Mouse (Mus musculus): ENCODE results near the gene Prpf4b. TPM values are rescaled to one million over a fixed set of nuclear protein-coding genes. Genes with fewer than 3 reads are reported as not detected.
A peak's percentile ranks its signal among the peaks of the same experiment; 100 is the strongest.
"Not testable (repeated sequence)": the region's sequence is repeated elsewhere in the genome, so short reads cannot be mapped to it uniquely, and the experiment has no call there.

Gene Prpf4b
- total and polyA plus RNA-seq, 2 experiments from 2014 or later = 37.5 to 65.2 TPM

GRCm38 (mm10) chr13:34914614-34915013, 39.5 kb downstream of the Prpf4b start:
- DNase-seq (ENCODE audit: low spot score) (no peak), ATAC-seq (ENCODE audit: low FRiP score) (no peak)
- Histone ChIP-seq H3K4me3 (ENCODE audit: low read depth, low read length) (no peak overlapping the region), H3K4me1 (ENCODE audit: insufficient read depth, low read length) (no peaks in the 10 kb centered on the region), H3K36me3 (ENCODE audit: insufficient read depth, low read length) (no peaks in the 10 kb centered on the region), H3K27ac (ENCODE audit: low read depth, low read length) (no peak overlapping the region), H3K4me2 (ENCODE audit: low read depth, low read length, poor library complexity, severe bottlenecking) (no peak overlapping the region), H3K9ac (replicated peaks; ENCODE audit: low read length, poor library complexity, severe bottlenecking) (no peak overlapping the region), H3K27me3 (ENCODE audit: insufficient read depth, low read length) (no peaks in the 10 kb centered on the region), H3K9me3 (ENCODE audit: low read length) (no peaks in the 10 kb centered on the region)
- TF ChIP-seq CTCF (IDR thresholded peaks at IDR 0.05) = no peak
- 84% methylated on average over 9 of the region's 9 CpGs for WGBS

GRCm38 (mm10) chr13:34916520-34917167, 41.5 kb downstream of the Prpf4b start:
- Histone ChIP-seq H3K4me1 (ENCODE audit: insufficient read depth, low read length) (no peaks in the 10 kb centered on the region), H3K4me3 (ENCODE audit: low read depth, low read length) (peak overlapping the region; percentile 23; the same call in 1 of the 2 replicates), H3K9ac (replicated peaks; ENCODE audit: low read length, poor library complexity, severe bottlenecking) (no peak overlapping the region), H3K27ac (ENCODE audit: low read depth, low read length) (no peak overlapping the region), H3K36me3 (ENCODE audit: insufficient read depth, low read length) (no peaks in the 10 kb centered on the region), H3K27me3 (ENCODE audit: insufficient read depth, low read length) (no peaks in the 10 kb centered on the region), H3K9me3 (ENCODE audit: low read length) (no peaks in the 10 kb centered on the region), H3K4me2 (ENCODE audit: low read depth, low read length, poor library complexity, severe bottlenecking) (peak overlapping the region; percentile 53)
- peak; percentile 71 for ATAC-seq (ENCODE audit: low FRiP score)
- no peak for TF ChIP-seq CTCF (IDR thresholded peaks at IDR 0.05)
- DNase-seq (ENCODE audit: low spot score) = peak; percentile 38
- WGBS = 29% methylated on average over 35 of the region's 37 CpGs

DNA sequence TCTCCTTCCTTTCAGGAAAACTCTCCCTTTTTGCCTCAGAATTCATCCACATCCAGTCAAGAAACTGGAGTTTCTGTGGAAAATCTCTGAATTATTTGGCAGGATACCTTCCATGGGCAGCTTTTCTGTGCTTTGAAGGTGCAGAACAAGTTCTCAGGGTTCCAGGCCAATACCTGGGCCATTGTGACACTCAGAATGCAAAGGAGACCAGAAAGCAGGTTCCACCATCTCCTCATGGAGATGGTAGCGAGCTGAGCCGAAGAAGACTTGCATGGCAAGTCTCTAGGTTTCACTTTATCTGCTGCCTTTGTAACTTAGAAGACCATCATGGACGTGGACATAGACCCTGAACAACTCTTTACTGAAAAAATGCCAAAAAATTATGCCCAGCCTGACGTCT, 49.1 kb downstream of the Prpf4b start, which contains the start of the genes Fam217a and 4933417A18Rik:
Gene Fam217a, minus strand, starts transcription at position 101 of the 400 bp plus-strand sequence.
Gene 4933417A18Rik, plus strand, starts transcription at position 200 of the 400 bp plus-strand sequence.
- Histone ChIP-seq H3K4me1 (ENCODE audit: insufficient read depth, low read length) (no peaks in the 10 kb centered on the region), H3K4me2 (ENCODE audit: low read depth, low read length, poor library complexity, severe bottlenecking) (no peak within 1 kb of the TSS), H3K4me3 (ENCODE audit: low read depth, low read length) (no peak within 1 kb of the TSS), H3K27me3 (ENCODE audit: insufficient read depth, low read length) (no peaks in the 10 kb centered on the region), H3K9ac (replicated peaks; ENCODE audit: low read length, poor library complexity, severe bottlenecking) (no peak within 1 kb of the TSS), H3K9me3 (ENCODE audit: low read length) (no peaks in the 10 kb centered on the region), H3K27ac (ENCODE audit: low read depth, low read length) (no peak within 1 kb of the TSS), H3K36me3 (ENCODE audit: insufficient read depth, low read length) (no peaks in the 10 kb centered on the region)
- ATAC-seq (ENCODE audit: low FRiP score) = no peak
- no peak for TF ChIP-seq CTCF (IDR thresholded peaks at IDR 0.05)
- WGBS = 81% methylated on average over 4 of the region's 4 CpGs
- no peak for DNase-seq (ENCODE audit: low spot score)

- Histone ChIP-seq H3K4me1 (ENCODE audit: insufficient read depth, low read length) (no peaks in the 10 kb centered on the region), H3K9ac (replicated peaks; ENCODE audit: low read length, poor library complexity, severe bottlenecking) (no peak overlapping the region), H3K36me3 (ENCODE audit: insufficient read depth, low read length) (no peaks in the 10 kb centered on the region), H3K4me3 (ENCODE audit: low read depth, low read length) (no peak overlapping the region), H3K9me3 (ENCODE audit: low read length) (no peaks in the 10 kb centered on the region), H3K4me2 (ENCODE audit: low read depth, low read length, poor library complexity, severe bottlenecking) (no peak overlapping the region), H3K27me3 (ENCODE audit: insufficient read depth, low read length) (no peaks in the 10 kb centered on the region), H3K27ac (ENCODE audit: low read depth, low read length) (no peak overlapping the region)
- 73% methylated on average over 10 of the region's 10 CpGs for WGBS
- no peak for TF ChIP-seq CTCF (IDR thresholded peaks at IDR 0.05)
- peak; percentile 25 for DNase-seq (ENCODE audit: low spot score)
- no peak for ATAC-seq (ENCODE audit: low FRiP score)
These were observed 60.0 kb downstream of the Prpf4b start for GRCm38 (mm10) chr13:34934931-34935644.

DNA sequence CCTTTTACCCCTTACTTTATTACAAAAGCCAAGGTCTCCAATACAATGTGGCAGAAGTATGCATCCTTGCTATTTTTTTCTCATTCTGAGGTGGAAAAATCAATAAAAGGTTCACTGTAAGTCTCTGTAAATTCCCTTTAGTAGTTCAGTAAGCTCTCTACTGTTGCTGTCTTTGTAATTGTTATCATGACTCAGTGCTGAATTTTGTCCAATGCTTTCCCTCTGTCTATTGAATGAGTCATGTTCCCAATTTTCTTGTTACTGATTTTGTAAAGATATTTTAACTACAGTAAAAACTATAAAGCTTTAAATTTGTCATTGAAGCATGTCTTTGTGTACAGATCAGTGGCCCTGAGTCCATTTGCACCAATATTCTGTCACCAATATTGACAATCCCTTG, 67.3 kb downstream of the Prpf4b start:
- TF ChIP-seq CTCF (IDR thresholded peaks at IDR 0.05) = no peak
- H3K36me3 ChIP-seq (ENCODE audit: insufficient read depth, low read length) = no peaks in the 10 kb centered on the region
- H3K27ac ChIP-seq (ENCODE audit: low read depth, low read length) = no peak overlapping the region
- ATAC-seq (ENCODE audit: low FRiP score) (no peak), DNase-seq (ENCODE audit: low spot score) (no peak)
- no peak overlapping the region for H3K4me2 ChIP-seq (ENCODE audit: low read depth, low read length, poor library complexity, severe bottlenecking)
- no peak overlapping the region for H3K9ac ChIP-seq (replicated peaks; ENCODE audit: low read length, poor library complexity, severe bottlenecking)
- H3K27me3 ChIP-seq (ENCODE audit: insufficient read depth, low read length) = no peaks in the 10 kb centered on the region
- H3K4me3 ChIP-seq (ENCODE audit: low read depth, low read length) = no peak overlapping the region
- H3K4me1 ChIP-seq (ENCODE audit: insufficient read depth, low read length) = no peaks in the 10 kb centered on the region
- H3K9me3 ChIP-seq (ENCODE audit: low read length) = no peaks in the 10 kb centered on the region

- H3K9ac ChIP-seq (replicated peaks; ENCODE audit: low read length, poor library complexity, severe bottlenecking); H3K36me3 ChIP-seq (ENCODE audit: insufficient read depth, low read length); H3K4me2 ChIP-seq (ENCODE audit: low read depth, low read length, poor library complexity, severe bottlenecking); ATAC-seq (ENCODE audit: low FRiP score); H3K27me3 ChIP-seq (ENCODE audit: insufficient read depth, low read length); H3K9me3 ChIP-seq (ENCODE audit: low read length); H3K4me3 ChIP-seq (ENCODE audit: low read depth, low read length); H3K4me1 ChIP-seq (ENCODE audit: insufficient read depth, low read length); H3K27ac ChIP-seq (ENCODE audit: low read depth, low read length); DNase-seq (ENCODE audit: low spot score): not testable (repeated sequence)
- 93% methylated on average over 2 of the region's 2 CpGs for WGBS
These were observed 76.3 kb downstream of the Prpf4b start for GRCm38 (mm10) chr13:34951437-34951836.

Other genes starting within 250 kb of the Prpf4b start
- gene Pxdc1, start 221.8 kb upstream of the Prpf4b start, total RNA-seq (2014; rRNA removed) = 11.7 and 12.7 TPM in 2 replicates
- gene Pxdc1, start 221.8 kb upstream of the Prpf4b start, polyA plus RNA-seq (2015; fragmentation: Nextera tagmentation; extraction: Ambion mirVana) = 7.5 and 7.8 TPM in 2 replicates
- gene Fam50b, start 140.5 kb upstream of the Prpf4b start, total RNA-seq (2014; rRNA removed) = 0.66 TPM in 1 of 2 replicates, not detected in the other
- not detected in 2 replicates for gene Fam50b, start 140.5 kb upstream of the Prpf4b start, polyA plus RNA-seq (2015; fragmentation: Nextera tagmentation; extraction: Ambion mirVana)
- 0.33 and 0.47 TPM in 2 replicates for gene Fam217a, start 49.0 kb downstream of the Prpf4b start, total RNA-seq (2014; rRNA removed)
- 1.5 and 1.6 TPM in 2 replicates for gene Fam217a, start 49.0 kb downstream of the Prpf4b start, polyA plus RNA-seq (2015; fragmentation: Nextera tagmentation; extraction: Ambion mirVana)
- gene 4933417A18Rik, start 49.1 kb downstream of the Prpf4b start, total RNA-seq (2014; rRNA removed) = not detected in 2 replicates
- not detected in 2 replicates for gene 4933417A18Rik, start 49.1 kb downstream of the Prpf4b start, polyA plus RNA-seq (2015; fragmentation: Nextera tagmentation; extraction: Ambion mirVana)
- not detected in 2 replicates for gene Eci3, start 88.5 kb downstream of the Prpf4b start, total RNA-seq (2014; rRNA removed)
- 0.39 and 0.50 TPM in 2 replicates for gene Eci3, start 88.5 kb downstream of the Prpf4b start, polyA plus RNA-seq (2015; fragmentation: Nextera tagmentation; extraction: Ambion mirVana)
- gene Eci2, start 151.8 kb downstream of the Prpf4b start, total RNA-seq (2014; rRNA removed) = 97.7 and 110 TPM in 2 replicates
- 95.3 and 99.5 TPM in 2 replicates for gene Eci2, start 151.8 kb downstream of the Prpf4b start, polyA plus RNA-seq (2015; fragmentation: Nextera tagmentation; extraction: Ambion mirVana)